Mouse (Mus musculus): Measurements from ENCODE around the gene 9930021J03Rik. TPM values are rescaled to one million over a fixed set of nuclear protein-coding genes. Genes with fewer than 3 reads are reported as not detected.

The 9930021J03Rik gene
- polyA plus RNA-seq, 1 experiment from 2014 or later: 4.2 TPM

DNA sequence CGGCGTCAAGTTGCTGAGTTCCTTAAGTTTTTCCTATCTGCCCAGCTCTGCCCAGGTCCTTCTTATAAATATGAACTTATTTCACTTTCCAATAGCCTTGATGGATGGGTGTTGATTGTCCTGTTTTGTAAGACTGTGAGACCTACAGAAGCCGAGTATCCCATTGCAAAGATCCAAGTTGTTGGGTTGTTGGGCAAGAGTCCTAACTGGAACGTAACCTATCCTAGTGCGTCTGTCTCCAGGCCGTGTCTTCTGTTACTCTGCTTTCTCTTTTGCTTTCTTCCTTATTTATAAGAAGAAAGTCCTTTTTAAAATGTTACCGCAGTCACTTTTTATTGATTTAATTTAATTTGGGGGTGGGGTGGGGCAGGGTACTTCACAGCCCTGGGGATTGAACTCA, 130.8 kb downstream of the 9930021J03Rik start:
- Histone ChIP-seq H3K27ac (no peak overlapping the region), H3K27me3 (ENCODE audit: insufficient read depth, poor library complexity, severe bottlenecking) (peaks cover 31% of the 10 kb centered on the region; the same call in 1 of the 2 replicates), H3K9me3 (no peaks in the 10 kb centered on the region), H3K4me3 (no peak overlapping the region), H3K4me1 (0 out of 2 replicates have a peak, but pooled peaks cover 2% of the 10 kb centered on the region), H3K36me3 (no peaks in the 10 kb centered on the region)
- WGBS: 90% methylated on average over 7 of the region's 7 CpGs
- DNase-seq (ENCODE audit: low spot score): no peak

DNA sequence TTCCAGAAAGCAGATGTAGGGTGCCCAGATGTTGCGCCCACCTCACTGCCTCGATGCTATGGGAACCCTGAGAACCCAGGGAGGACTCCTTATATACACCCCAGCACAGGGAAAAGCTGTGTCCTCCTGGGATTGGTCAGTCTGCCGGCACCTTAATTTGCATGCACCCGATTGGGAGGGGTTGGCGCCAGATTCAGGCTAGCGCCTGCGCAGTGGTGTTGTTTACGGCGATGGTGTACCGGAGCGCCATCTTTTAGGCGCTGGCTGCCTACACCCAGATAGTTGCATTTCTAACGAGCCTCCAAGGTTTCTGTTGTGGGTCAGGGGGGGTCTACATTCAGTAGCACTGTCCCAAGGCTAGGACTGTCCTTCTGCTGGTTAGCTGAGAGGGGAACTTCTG, 133.1 kb downstream of the 9930021J03Rik start:
- 0 out of 2 replicates have a peak, but pooled peaks cover 2% of the 10 kb centered on the region for H3K4me1 ChIP-seq
- no peaks in the 10 kb centered on the region for H3K36me3 ChIP-seq
- H3K27ac ChIP-seq: no peak overlapping the region
- DNase-seq (ENCODE audit: low spot score): no peak
- H3K4me3 ChIP-seq: no peak overlapping the region
- H3K27me3 ChIP-seq (ENCODE audit: insufficient read depth, poor library complexity, severe bottlenecking): peaks cover 22% of the 10 kb centered on the region; the same call in 1 of the 2 replicates
- 93% methylated on average over 13 of the region's 13 CpGs for WGBS
- no peaks in the 10 kb centered on the region for H3K9me3 ChIP-seq

DNA sequence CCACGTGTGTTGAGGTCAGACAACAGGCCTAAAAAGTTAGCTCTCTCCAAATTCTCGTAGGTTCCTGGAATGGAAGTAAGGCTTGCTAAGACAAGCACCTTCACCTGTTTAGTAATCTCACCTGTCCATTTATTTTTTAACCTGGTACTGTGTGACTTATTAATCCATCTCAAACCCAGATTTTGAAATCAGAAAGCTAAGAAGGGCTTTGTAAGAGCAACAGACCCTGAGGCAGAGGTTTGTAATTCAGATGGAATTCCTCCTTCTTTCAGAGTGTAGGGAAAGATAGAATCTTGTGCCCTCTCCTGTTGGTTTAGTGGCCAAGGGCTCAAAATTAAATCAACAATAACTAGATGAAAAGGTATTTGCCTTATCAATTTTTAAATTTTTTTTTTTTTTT, 134.6 kb downstream of the 9930021J03Rik start:
- H3K4me3 ChIP-seq: no peak overlapping the region
- H3K4me1 ChIP-seq: peaks cover 10% of the 10 kb centered on the region; the same call in 1 of the 2 replicates
- no peaks in the 10 kb centered on the region for H3K36me3 ChIP-seq
- no peaks in the 10 kb centered on the region for H3K9me3 ChIP-seq
- peaks cover 22% of the 10 kb centered on the region; the same call in 1 of the 2 replicates for H3K27me3 ChIP-seq (ENCODE audit: insufficient read depth, poor library complexity, severe bottlenecking)
- no peak overlapping the region for H3K27ac ChIP-seq
- no peak for DNase-seq (ENCODE audit: low spot score)
- WGBS: 79% methylated on average over 2 of the region's 2 CpGs

DNA sequence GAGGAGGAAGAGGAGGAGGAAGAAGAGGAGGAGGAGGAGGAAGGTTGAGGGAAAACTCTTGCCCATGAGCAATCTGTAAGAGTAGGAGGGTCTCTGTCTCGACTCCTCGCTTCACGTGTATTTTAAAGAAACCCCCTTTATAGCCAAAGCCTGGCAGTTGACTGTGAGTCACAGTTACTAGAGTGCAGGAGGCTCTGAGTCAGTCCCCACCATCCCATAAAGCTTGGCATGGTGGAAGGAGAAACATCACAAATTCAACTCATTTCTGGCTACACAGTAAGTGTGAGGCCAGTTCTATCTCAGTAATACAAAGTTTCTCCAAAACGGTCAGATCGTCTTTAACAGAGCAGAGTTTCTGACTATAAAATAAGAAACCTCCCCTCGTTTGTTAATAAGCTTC, 135.5 kb downstream of the 9930021J03Rik start:
- no peak overlapping the region for H3K27ac ChIP-seq
- 90% methylated on average over 6 of the region's 6 CpGs for WGBS
- peaks cover 10% of the 10 kb centered on the region; the same call in 1 of the 2 replicates for H3K4me1 ChIP-seq
- no peaks in the 10 kb centered on the region for H3K9me3 ChIP-seq
- no peak for DNase-seq (ENCODE audit: low spot score)
- no peaks in the 10 kb centered on the region for H3K36me3 ChIP-seq
- H3K4me3 ChIP-seq: no peak overlapping the region
- H3K27me3 ChIP-seq (ENCODE audit: insufficient read depth, poor library complexity, severe bottlenecking): peaks cover 22% of the 10 kb centered on the region; the same call in 1 of the 2 replicates

DNA sequence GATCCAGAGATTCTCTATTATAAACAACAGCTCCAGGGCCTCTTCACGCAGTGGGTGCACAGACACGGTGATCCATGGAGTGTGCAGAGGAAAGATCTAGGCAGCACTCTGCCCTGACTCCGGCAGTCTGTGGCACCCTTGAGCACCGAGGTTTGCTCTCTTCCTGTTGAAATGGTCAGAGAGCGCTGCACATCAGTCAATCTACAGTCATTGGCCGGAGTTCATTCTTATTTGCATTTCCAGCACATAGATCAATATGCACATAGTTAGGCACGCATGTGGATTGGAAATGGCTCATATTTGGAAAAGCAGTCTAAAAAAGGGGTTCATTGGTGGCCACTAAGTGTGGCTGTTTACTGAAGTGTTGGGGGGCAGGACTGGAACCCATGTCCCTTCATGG, 137.7 kb downstream of the 9930021J03Rik start:
- H3K4me3 ChIP-seq: no peak overlapping the region
- H3K36me3 ChIP-seq: no peaks in the 10 kb centered on the region
- no peak for DNase-seq (ENCODE audit: low spot score)
- WGBS: 90% methylated on average over 7 of the region's 7 CpGs
- H3K27ac ChIP-seq: no peak overlapping the region
- H3K4me1 ChIP-seq: peaks cover 10% of the 10 kb centered on the region; the same call in 1 of the 2 replicates
- peaks cover 18% of the 10 kb centered on the region; the same call in 1 of the 2 replicates for H3K27me3 ChIP-seq (ENCODE audit: insufficient read depth, poor library complexity, severe bottlenecking)
- no peaks in the 10 kb centered on the region for H3K9me3 ChIP-seq

DNA sequence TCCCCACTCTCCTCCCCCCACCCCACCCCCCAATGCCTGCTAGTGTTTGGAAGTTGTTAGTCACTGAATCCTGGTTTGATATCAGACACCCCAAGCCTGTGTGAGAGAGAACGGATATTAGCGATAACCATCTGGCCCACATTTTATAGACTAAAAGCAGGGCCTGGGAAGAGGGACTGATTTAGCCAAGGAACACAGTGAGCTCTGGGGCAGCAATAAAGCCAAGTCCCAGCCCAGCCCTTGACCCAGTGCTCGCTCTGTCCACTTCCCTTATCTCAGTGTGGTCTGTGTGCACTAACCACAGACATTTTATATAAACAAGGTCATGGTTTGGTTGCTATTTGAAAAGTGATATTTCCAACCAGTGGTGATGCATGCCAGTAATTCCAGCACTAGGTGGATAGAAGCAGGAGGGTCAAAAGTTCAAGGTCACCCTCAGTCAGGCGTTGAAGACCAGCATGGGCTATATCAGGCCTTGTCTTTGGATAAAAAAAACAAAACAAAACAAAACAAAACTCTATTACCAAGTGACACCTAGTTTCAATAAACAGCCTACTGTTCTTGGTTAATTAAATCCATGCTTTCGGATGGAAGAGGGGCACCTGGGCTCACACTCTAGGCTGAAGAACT, 138.7 kb downstream of the 9930021J03Rik start:
- H3K36me3 ChIP-seq: no peaks in the 10 kb centered on the region
- DNase-seq (ENCODE audit: low spot score): no peak
- 70% methylated on average over 5 of the region's 5 CpGs for WGBS
- H3K9me3 ChIP-seq: no peaks in the 10 kb centered on the region
- H3K27ac ChIP-seq: no peak overlapping the region
- no peak overlapping the region for H3K4me3 ChIP-seq
- peaks cover 8% of the 10 kb centered on the region; the same call in 1 of the 2 replicates for H3K4me1 ChIP-seq
- H3K27me3 ChIP-seq (ENCODE audit: insufficient read depth, poor library complexity, severe bottlenecking): peaks cover 19% of the 10 kb centered on the region; the same call in 1 of the 2 replicates

DNA sequence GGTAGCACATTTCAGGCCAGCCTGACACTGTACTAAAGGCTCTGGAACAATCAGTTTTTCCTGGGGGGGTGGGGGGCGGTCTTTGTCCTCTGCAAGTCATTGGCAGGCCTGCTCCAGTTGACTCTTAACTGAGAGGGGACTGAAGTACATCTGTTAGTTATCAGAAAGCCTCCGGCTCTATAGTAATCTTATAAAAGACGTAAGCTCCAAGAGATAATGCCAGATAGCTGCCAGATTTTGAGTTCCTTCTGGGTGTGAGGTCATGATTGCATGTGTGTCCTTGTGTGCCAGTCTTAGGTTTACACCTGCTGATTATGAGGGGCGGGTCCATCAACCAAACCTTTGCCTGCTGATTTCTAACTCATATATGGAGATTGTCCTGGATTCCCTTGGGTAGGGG, 139.6 kb downstream of the 9930021J03Rik start:
- Histone ChIP-seq H3K27me3 (ENCODE audit: insufficient read depth, poor library complexity, severe bottlenecking) (peaks cover 24% of the 10 kb centered on the region; the same call in 1 of the 2 replicates), H3K4me1 (peaks cover 8% of the 10 kb centered on the region; the same call in 1 of the 2 replicates), H3K9me3 (no peaks in the 10 kb centered on the region), H3K36me3 (no peaks in the 10 kb centered on the region), H3K4me3 (no peak overlapping the region), H3K27ac (no peak overlapping the region)
- 63% methylated on average over 4 of the region's 4 CpGs for WGBS
- no peak for DNase-seq (ENCODE audit: low spot score)

DNA sequence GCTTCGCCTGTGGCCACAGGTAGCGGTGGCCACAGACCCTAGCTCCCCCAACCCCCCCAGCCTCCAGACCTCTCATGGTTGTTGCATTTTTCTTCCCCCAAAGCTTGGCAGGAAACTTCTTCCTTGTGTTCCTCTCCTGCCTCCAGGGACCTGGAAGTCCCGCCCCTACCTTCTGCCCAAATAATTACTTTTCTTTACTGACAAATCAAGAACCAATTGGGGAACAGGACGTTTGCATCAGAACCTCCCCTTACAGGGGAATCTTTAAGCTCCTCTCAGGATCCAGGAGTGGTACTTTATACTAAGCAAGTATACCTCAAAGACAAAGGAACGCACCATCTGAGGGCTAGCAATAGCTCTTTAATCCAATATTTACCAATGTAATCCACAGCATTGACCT, 140.9 kb downstream of the 9930021J03Rik start:
- Histone ChIP-seq H3K4me3 (no peak overlapping the region), H3K27me3 (ENCODE audit: insufficient read depth, poor library complexity, severe bottlenecking) (peaks cover 19% of the 10 kb centered on the region; the same call in 1 of the 2 replicates), H3K9me3 (no peaks in the 10 kb centered on the region), H3K27ac (no peak overlapping the region), H3K36me3 (no peaks in the 10 kb centered on the region), H3K4me1 (peaks cover 8% of the 10 kb centered on the region; the same call in 1 of the 2 replicates)
- WGBS: 76% methylated on average over 5 of the region's 5 CpGs
- no peak for DNase-seq (ENCODE audit: low spot score)

Other genes with a start within 250 kb of the 9930021J03Rik start
- 8.1 and 9.5 TPM in 2 replicates for gene Ermp1, start 157.6 kb downstream of the 9930021J03Rik start, polyA plus RNA-seq (2016; fragmentation: Nextera tagmentation; extraction: Ambion mirVana)
- gene Mlana, start 108.2 kb downstream of the 9930021J03Rik start, polyA plus RNA-seq (2016; fragmentation: Nextera tagmentation; extraction: Ambion mirVana): 0.15 and 0.32 TPM in 2 replicates
- 16.2 and 19.7 TPM in 2 replicates for gene Ranbp6, start 7.0 kb upstream of the 9930021J03Rik start, polyA plus RNA-seq (2016; fragmentation: Nextera tagmentation; extraction: Ambion mirVana)
- 1.1 and 1.7 TPM in 2 replicates for gene Il33, start 119.1 kb upstream of the 9930021J03Rik start, polyA plus RNA-seq (2016; fragmentation: Nextera tagmentation; extraction: Ambion mirVana)
- gene Trpd52l3, start 197.8 kb upstream of the 9930021J03Rik start, polyA plus RNA-seq (2016; fragmentation: Nextera tagmentation; extraction: Ambion mirVana): not detected in 2 replicates
- gene Uhrf2, start 224.5 kb upstream of the 9930021J03Rik start, polyA plus RNA-seq (2016; fragmentation: Nextera tagmentation; extraction: Ambion mirVana): 56.6 and 65.2 TPM in 2 replicates